Mouse (Mus musculus): Measurements from ENCODE around the gene Ube2e3. TPM values are rescaled to one million over a fixed set of nuclear protein-coding genes. Genes with fewer than 3 reads are reported as not detected.
A peak's percentile ranks its signal among the peaks of the same experiment; 100 is the strongest.

Ube2e3 gene
- total RNA-seq, 2 experiments from 2014 or later: 167 to 185 TPM

DNA sequence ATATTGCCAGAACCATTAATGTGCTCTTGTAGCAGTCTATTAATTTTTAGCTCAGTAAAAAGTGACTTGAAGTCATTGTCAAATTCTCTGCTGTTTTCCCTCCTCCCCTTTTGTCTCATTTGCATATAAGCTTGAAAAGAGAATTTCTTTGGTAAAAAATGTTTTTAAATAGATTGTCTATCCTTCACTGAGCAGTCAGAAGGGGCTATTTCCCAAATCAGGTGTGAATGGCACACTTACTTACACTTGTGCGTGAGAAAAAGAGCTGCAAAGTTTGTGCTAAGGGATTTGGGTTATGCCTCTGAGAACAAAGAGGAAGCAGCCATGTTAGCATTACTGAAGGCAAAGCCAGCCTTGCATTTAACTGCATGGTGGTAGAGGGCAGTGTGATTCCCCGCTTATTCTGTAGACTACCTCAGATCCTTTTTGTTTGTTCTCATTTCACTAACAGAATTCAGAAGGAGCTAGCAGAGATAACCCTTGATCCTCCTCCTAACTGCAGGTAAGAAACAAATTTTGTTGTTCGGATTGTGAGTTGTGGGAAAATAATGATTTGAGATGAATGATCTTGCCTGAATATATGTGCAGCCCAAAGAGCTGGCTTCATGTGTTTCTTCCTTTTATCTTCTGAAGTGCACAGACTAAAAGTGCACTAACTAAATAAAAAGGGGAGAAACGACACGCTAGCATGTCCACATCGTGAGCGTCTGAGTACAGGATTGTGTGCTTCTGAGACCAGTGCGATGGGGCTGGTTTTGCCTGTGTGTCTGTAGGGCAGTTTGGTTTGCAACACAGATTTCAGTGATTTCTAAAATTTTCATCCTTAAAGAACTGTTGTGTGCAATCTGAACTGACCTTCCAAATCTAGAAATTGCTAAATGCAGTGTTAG, 4.3 kb downstream of the Ube2e3 start:
- intact Hi-C loops (cut with DNase I): loop anchor here (2.0 to 5.0 kb wide), 3 partner anchors 55 to 625 kb away; no protein-coding TSS in a partner anchor

DNA sequence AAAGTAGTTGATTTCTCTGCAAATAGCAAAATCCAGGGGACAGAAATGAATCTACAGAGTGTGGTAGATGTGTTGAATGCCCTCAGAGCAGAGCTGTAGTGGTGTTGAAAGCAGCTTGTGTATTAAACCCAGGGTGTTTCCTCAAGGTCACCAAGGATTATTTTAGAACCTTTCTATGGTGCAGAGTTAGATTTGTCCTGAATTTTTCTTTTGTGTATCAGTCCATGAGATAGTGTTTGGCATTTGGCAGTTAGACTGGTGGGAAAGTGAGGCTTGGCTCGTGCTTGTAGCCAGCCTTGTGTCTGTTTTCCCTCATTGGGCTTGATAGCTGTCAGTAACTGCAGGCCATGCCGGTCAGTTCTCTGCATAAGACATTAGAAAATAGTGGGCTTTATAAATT, 6.0 kb downstream of the Ube2e3 start:
- no peak for DNase-seq (ENCODE audit: extremely low spot score in 1 of 2, low spot score in 2 of 2)
- intact Hi-C loops (cut with DNase I): loop anchor here (2.0 to 5.0 kb wide), 3 partner anchors 53 to 623 kb away; no protein-coding TSS in a partner anchor

More for the DNA sequence above, 4.3 kb downstream of the Ube2e3 start:
- peak in 1 of 2 experiments; percentile 42 for DNase-seq (ENCODE audit: extremely low spot score in 1 of 2, low spot score in 2 of 2)

DNA sequence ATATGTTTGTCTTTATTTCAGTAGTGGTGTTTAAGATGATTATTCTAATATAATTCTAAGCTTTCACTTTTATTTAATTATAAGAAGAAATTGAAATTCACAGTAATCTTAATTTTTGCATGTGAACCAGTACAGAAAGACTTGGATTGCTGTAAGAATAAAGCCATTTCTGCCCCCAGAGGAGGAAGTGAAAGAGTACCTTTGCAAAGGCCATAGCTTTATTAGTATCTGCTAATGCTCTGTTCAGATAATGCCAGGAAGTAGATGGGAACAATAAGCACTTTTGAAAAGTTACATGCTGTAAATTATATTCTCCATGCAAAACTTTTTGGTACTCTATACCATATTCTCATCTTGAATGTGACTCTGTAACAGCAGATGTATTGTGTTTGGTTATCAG, 8.1 kb downstream of the Ube2e3 start:
- no peak for DNase-seq (ENCODE audit: extremely low spot score in 1 of 2, low spot score in 2 of 2)
- intact Hi-C loops (cut with DNase I): no loop called here

DNA sequence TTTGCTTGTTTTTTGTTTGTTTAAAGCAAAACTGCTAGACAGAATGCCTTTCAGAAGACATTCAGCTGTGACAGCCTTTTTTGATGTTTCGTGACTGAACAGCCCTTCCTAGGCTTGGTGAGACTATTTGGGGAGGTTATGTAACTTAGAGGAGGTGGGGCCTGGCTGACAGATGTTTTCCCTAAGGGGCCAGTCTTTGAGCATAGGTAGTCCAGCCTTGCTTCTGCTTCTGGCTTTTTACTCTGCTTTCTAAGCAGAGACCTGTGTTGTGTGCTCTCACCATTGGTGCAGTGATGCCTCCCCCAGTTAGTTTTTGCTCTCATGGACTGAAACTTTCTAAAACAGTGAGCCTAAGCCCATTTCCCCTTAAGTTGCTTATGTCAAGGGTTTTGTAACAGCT, 14.1 kb downstream of the Ube2e3 start:
- DNase-seq (ENCODE audit: extremely low spot score in 1 of 2, low spot score in 2 of 2): no peak
- intact Hi-C loops (cut with DNase I): no loop called here

DNA sequence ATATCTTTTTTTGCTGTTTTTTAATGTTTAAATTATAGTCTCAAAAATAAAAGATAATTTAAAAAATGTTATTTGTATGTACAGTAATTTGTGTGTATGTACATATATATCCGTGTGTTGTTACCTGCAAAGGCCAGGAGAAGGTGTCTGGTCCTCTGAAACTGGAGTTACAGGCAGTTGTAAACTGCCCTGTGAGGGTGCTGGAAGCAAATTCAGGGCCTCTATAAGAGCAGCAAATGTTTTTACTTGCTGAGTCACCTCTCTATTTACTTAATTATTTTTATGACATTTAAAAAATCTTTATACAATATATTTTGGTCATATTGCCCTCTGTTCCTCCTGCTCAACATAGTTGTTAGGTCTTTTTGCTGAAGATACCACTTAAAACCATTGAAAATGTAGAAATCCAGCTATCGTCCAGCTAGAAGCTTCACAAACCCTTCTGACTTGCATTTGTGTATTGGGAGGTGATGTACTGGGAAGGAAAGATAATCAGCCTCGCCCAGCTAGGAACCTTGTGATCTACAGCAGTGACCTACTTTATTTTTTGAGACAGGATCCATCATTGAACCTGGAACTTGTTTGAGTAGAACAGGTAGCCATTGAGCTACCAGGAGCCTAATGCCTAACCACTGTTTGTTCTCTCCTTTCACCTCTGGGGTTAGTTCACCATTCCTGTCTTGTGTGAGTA, 15.0 kb downstream of the Ube2e3 start:
- intact Hi-C loops (cut with DNase I): no loop called here

DNA sequence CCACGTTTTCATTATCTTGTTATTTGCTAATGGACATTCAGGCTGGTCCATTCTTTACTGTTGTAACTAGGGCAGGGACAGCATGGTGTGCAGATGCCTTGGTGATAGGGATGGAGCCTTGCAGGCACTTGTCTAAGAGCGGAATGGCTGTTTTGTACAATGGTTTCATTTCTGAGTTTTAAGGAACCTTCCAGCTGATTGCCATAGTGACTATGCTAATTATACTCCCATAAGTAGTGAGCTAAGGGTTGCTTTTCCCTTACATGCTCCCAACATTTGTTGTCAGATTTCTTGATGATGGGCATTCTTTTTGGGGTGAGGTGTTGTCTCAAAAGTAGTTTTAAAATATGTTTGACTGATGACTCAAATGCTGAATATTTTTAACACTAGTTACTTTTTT, 18.5 kb downstream of the Ube2e3 start:
- intact Hi-C loops (cut with DNase I): no loop called here

More for the DNA sequence above, 15.0 kb downstream of the Ube2e3 start:
- DNase-seq (ENCODE audit: extremely low spot score in 1 of 2, low spot score in 2 of 2): no peak

DNA sequence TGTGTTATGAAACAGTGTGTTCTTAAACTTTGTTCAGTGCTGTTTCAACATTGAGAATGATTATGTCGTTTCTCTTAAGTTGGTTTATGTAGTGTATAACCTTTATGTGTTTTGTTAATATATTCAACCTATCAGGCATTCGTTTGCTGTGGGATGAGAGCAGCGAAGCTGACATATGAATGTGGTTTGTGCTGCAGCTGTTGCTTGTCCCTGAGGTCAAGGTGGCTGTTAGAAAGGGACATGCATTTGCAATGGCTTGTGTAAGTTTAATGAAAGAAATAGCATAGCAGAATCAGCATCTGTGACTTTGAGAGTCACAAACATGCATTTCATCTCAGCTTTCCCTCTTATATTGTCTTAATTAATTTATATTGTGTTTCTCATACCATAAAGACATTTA, 20.3 kb downstream of the Ube2e3 start:
- DNase-seq (ENCODE audit: extremely low spot score in 1 of 2, low spot score in 2 of 2): no peak
- intact Hi-C loops (cut with DNase I): no loop called here

More for the DNA sequence above, 18.5 kb downstream of the Ube2e3 start:
- no peak for DNase-seq (ENCODE audit: extremely low spot score in 1 of 2, low spot score in 2 of 2)

DNA sequence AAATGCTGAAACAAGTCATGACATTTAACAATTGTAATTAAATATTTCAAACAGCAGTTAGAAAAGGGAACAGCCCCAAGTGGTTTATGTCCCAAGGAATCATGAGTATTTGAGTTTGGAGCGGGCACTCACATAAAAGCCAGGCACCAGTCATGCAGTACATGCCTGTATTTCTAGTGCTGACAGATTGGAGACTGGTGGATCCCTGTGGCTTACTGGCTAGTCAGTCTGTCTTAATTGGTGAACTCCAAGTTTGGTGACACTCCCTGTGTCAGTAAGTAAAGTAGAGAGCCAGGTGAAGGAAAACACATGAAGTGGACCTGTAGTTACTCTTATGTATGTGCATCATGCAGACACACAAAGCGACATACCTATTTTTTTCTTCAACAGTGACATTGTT, 27.3 kb downstream of the Ube2e3 start:
- DNase-seq (ENCODE audit: extremely low spot score in 1 of 2, low spot score in 2 of 2): no peak
- intact Hi-C loops (cut with DNase I): no loop called here

DNA sequence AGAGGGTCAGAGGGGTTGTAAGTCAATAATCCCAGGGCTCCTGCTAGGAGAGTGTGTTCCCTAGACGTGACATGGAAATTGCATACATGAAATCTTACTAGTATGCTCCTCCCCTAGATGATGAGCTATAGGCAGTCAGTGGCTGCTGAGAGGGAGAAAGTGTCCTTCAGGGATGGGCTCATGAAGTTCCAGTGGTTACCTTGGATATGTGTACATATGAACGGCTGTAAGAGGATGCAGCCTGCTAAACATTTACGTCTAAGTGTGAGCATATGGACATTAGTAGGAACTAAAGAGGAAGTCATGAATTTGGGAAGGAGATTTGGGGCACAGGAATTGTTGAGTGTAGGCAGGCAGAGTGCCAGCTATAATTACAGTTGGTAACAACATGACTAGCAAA, 38.0 kb downstream of the Ube2e3 start:
- no peak for DNase-seq (ENCODE audit: extremely low spot score in 1 of 2, low spot score in 2 of 2)
- intact Hi-C loops (cut with DNase I): no loop called here

DNA sequence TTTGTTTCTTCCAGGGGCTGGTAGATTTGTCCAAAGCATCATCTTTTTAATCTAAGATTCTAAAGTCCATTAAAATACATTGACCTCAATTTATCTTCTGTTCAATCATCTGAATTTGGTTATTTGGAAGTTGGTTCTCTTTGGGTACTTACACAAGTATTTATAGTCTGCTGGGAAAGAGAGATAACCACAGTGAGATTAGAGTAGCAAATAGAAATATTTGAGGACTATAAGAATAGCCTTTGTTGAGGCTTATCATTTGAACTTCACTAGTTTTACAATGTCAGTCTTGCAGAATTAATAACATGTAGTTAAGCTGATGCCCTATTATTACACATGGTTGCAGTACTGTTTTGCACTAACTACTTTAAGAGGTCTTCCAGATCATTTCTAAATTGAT, 43.6 kb downstream of the Ube2e3 start:
- intact Hi-C loops (cut with DNase I): no loop called here
- no peak for DNase-seq (ENCODE audit: extremely low spot score in 1 of 2, low spot score in 2 of 2)

DNA sequence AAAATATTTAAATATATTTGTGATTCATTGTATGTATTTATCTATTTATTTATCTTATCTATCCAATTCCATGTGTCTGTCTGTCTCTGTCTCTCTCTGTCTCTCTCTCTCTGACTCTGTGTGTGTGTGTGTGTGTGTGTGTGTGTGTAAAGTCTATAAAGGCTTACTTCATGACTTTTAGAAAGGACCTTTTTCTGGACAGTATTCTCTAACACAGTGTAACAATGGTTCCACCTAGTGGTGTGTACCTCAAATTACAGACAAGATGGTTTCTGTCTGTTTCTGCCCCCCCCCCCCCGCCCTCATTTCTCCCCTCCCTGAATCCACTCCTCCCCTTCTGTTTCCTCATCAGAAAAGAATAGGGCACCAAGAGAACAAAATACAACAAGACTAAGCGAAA, 46.9 kb downstream of the Ube2e3 start:
- DNase-seq (ENCODE audit: extremely low spot score in 1 of 2, low spot score in 2 of 2): no peak
- intact Hi-C loops (cut with DNase I): no loop called here

DNA sequence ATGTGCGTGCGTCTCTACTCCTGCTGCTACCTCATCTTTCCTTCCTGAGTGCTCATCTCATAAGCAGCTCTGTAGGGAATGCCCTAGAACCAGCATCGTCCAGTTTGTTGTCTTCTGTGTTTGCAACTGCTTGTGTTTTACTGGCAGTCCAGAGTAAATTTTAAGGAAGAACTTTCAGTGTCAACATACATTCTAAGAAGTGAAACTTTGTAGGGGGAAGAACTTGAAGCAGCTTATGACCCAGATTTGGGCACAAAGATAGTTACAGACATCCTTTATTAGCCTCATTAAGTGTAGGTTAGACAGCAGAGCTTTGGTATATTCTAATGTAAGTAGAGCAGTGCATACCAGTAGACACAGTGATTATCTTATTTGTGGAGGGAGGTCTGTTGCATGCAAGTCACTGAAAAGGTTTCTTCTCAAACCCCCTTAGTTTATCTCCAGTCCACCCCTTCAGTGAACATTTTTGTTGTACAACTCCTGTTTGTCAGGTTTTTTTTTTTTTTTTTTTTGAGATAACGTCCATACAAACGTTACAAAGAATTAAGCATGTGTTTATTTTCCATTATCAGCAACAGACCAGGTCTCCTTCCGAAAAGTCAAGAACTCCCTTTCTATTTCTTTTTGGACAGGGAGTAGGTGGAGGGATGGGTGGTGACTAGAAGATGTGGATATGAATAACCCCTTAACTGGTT, 55.2 kb downstream of the Ube2e3 start:
- no peak for DNase-seq (ENCODE audit: extremely low spot score in 1 of 2, low spot score in 2 of 2)
- intact Hi-C loops (cut with DNase I): no loop called here

DNA sequence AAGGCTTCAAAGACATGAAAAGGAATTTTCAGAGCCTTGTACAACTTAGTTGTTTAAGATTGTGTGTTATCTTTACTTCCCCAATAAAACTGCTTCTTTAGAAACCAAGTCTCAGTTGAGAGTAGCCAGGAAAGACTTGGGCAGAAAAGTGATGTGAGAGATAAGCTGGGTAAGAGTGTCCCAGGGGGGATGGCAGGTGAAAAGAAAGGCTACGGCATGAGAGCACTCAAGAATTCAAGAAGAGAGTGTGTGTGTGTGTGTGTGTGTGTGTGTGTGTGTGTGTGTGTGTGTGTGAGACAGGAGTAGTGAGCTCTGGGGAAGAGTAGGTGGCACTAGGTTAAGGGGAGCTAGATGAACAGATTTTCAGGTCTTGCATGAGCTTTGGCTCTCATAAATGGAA, 57.9 kb downstream of the Ube2e3 start:
- intact Hi-C loops (cut with DNase I): loop anchor here (5.0 kb wide), 1 partner anchor 54 kb away; no protein-coding TSS in a partner anchor

DNA sequence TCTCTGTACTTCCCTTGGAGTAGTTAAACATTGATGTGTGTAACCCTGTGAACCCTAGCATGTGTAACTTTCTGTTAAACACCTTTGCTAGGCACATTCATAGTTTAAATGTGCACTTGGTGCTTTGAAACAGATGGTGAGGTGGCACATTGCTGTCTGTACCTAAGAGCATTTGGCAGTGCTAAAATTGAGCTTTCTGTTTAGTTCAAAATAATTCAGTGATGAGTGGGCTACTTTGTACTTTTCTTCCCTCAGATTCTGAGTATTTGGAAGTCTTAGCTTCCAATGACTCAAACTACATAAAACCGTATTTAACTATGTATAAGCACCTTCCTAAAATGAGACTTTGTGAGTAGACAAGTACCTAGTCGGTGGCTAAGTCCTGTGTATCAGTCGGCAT, 59.7 kb downstream of the Ube2e3 start:
- no peak for DNase-seq (ENCODE audit: extremely low spot score in 1 of 2, low spot score in 2 of 2)
- intact Hi-C loops (cut with DNase I): loop anchor here (5.0 kb wide), 1 partner anchor 55 kb away; no protein-coding TSS in a partner anchor

More for the DNA sequence above, 57.9 kb downstream of the Ube2e3 start:
- DNase-seq (ENCODE audit: extremely low spot score in 1 of 2, low spot score in 2 of 2): no peak

DNA sequence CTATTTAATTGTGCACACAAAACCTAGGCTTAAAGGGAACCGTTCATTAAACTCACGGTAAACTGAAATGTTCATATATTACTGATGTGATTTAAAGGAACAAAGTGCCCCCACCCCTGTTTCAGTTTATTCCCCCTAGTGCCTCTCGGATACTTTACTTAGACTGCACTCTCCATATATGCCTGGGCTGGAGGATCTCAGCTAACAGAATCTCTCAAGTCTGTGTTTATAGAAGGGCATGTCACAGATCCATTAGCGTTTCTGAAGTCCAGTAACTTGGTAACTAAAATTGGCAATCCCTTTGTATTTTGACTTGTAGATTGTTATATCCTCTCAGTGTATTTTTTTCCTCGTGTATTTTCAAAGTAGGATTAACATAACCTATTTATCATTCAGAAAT, 60.2 kb downstream of the Ube2e3 start:
- intact Hi-C loops (cut with DNase I): loop anchor here (5.0 kb wide), 1 partner anchor 56 kb away; no protein-coding TSS in a partner anchor
- no peak for DNase-seq (ENCODE audit: extremely low spot score in 1 of 2, low spot score in 2 of 2)

DNA sequence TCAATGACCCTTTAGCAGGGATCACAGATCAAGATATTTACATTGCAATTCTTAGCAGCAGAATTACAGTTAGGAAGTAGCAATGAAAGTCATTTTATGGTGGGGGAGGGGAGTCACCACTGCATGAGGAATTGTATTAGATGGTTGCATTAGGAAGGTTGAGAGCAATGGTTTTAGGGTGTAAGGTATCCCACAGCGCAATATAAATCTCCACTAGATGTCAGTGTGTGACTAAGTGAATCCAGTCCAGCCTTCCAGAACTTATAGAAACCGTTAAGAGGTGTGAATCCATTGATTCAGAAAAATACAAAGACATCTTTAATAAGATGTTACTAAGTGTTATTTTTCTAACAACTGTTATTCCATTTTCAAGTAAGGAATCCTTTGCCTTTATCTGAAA, 63.4 kb downstream of the Ube2e3 start:
- no peak for DNase-seq (ENCODE audit: extremely low spot score in 1 of 2, low spot score in 2 of 2)
- intact Hi-C loops (cut with DNase I): loop anchor here (10.0 kb wide), 1 partner anchor 563 kb away; no protein-coding TSS in a partner anchor

DNA sequence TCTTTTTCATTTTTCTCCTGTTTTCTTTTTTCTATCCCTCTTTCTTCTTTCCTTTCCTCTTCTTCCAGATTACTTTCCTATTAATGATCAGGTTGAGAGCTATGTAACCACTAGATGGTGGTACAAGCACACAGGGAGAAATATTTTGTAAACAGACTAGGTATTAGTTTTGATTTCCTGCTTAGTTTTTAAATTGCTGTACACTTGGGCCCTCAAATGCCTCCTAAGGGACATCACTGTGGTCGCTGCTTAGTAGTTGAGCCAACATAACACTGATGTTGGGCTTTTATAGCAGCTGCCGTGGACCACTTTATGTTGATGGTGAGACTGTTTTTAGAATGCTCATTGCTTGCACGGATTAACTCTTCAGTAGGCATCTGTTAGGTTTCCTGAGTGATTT, 91.5 kb downstream of the Ube2e3 start:
- intact Hi-C loops (cut with DNase I): no loop called here
- DNase-seq (ENCODE audit: extremely low spot score in 1 of 2, low spot score in 2 of 2): no peak

DNA sequence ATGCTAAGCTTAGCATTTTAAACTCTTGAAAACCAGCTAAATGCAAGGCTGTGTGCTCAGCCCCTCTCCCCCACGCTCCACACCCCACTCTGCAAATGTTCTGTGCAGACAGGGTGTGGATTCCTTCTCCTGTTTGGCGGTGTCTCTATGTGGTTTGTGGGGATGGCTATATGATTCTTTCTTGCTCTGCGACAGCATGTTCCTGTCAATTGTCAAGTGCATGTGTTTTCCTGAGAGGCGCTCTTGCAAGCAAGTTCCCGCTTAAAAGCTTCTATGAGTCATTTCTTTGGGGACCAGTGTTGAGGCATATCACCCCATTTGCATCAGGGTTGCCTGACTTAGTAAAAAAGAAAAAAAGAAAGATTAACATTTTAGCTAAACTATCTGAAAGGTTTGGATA, 92.4 kb downstream of the Ube2e3 start:
- intact Hi-C loops (cut with DNase I): loop anchor here (2.0 to 5.0 kb wide), 2 partner anchors 297 to 539 kb away; partner anchors contain the start of gene Itga4

DNA sequence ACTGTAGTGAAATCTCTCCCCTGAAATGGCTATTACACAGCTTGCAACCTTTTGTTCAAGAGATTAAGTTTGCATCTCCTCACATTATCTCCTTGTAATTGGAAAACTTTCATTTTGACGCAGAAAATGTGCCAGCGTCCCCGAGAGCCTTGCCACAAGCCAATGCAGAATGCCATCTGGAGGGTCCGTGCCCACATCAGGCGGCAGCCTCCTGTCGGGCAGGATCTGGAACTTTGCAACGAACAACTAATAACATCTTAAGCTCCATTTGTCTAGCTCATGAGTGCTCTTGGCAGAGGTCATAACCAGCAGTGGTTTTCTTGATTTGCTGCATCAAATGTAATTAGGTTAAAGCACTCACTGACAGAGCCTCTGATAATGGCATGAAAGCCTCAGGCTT, 93.1 kb downstream of the Ube2e3 start:
- intact Hi-C loops (cut with DNase I): loop anchor here (2.0 to 5.0 kb wide), 2 partner anchors 296 to 538 kb away; partner anchors contain the start of gene Itga4
- DNase-seq (ENCODE audit: extremely low spot score in 1 of 2, low spot score in 2 of 2): no peak

More for the DNA sequence above, 92.4 kb downstream of the Ube2e3 start:
- no peak for DNase-seq (ENCODE audit: extremely low spot score in 1 of 2, low spot score in 2 of 2)

All from left cerebral cortex, postnatal 10 days (tissue).